Mouse (Mus musculus) megakaryocyte, adult 5-6 weeks (primary cell): ENCODE results near the gene Nek5. TPM values are rescaled to one million over a fixed set of nuclear protein-coding genes. Genes with fewer than 3 reads are reported as not detected.
"Not testable (repeated sequence)": the region's sequence is repeated elsewhere in the genome, so short reads cannot be mapped to it uniquely, and the experiment has no call there.

Experiments
- ATAC-seq: 2 replicates; pipeline ENCODE4 v1.8.0; 2016; ENCODE audit warnings: mild to moderate bottlenecking, inconsistent platforms; ENCODE audit not compliant: poor library complexity, severe bottlenecking
- total RNA-seq, 2 experiments: library from RNA; stranded (forward) in 1 of 2; stranded (reverse) in 1 of 2; fragments of 153-499, 151-499 nt in 1 of 2; fragments of 221-1000, 200-1000 nt in 1 of 2; gene quantifications; 2 replicates each; pipeline versions ENCODE4 v1.2.3 to v1.2.4; 2015 to 2017

Gene Nek5
- total RNA-seq (2015) (not detected in 2 replicates), total RNA-seq (2017) (not detected in 2 replicates)

DNA sequence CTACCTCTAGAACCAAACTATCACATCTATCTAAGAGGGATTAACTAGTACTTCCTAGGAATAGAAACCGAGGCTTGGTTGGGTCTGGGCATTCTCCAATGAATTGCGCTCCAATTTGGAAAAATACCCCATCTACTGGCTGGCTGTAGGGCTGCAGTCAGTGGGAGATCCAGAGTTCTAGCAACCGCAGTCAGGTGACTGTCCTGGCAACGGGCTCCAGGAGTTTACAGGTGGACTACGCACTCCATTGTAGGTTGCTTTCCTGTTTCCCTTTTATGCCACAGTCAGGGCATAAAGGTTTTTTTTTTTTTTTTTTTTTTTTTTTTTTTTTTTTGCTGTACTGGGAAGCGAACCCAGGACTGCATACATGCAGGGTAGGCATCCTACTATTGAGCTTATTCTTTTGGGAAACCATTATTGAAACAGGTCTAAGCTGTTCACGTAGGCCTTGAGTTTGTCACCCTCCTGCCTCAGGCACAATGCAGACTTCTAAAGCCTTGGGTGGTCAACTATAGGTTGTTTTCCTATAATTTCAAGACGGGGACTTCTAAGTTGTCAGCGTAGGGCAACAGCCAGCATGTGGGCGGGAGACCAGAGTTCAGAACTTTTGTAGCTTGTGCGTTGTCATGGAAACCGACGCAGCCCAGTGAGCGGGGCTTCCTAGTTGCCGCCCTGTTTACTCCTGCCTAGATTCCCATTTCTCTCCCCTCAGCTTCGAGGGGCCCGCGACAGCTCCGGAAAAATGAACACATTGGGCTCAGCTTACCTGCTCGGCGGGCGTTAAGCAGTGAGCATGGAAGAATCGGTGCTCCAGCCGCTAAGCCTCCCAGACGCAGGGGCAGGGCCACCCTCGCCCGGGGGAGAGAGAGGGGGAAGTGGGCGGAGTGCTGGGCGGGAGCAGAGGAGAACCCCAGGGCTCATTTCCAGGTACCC is at the start of gene Nek5:
Nek5 (minus strand) TSS at position 834 of the 933 bp plus-strand sequence.
- ATAC-seq, result peak; percentile 76

DNA sequence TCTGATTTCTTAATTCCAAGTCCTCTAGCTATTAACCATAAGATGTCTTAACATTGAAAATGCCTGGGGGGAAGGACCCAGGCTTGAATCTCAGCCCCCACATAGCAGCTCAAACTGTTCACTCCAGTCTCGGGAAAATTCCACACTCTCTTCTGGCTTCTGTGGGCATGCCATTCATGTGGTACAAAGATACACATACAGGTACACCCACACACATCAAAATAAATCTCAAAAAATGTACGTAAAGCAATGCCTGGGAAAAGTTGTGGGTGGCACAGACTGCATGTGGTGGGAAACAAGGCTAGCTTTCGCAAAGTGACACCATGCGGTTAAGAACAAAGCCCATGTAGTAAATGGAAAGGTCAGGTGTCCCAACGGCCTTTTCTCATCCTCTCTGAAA is 44.3 kb upstream of the Nek5 start:
- no peak for ATAC-seq

DNA sequence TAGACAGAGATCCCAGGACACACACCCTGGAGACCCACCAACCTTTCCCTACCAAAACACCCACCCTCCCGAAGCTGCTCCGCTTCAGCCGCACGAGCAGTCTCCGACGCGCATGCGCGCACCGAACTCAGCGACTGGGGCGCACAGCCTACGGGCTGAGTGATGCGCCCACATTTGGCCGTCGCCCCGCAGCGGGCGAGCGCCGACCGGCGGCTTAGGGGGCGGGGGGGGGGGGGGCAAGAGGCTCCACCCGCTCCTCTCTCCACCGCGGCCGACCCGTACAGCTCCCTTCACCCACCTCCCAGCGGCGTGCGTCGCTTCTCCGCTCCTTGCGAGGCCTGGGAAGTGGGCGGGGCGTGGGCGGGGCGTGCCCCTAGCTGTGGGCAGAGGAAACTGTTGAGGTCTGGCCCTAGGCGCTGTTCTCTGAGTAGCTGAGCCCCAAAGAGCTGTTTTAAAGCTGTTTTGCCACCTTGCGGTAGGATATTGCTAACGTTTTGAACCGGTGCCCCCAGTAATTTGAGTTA is 41.3 kb upstream of the Nek5 start, which contains the start of gene Nek3:
Nek3 (minus strand) TSS at position 356 of the 524 bp plus-strand sequence.
- ATAC-seq, result peak; percentile 96

DNA sequence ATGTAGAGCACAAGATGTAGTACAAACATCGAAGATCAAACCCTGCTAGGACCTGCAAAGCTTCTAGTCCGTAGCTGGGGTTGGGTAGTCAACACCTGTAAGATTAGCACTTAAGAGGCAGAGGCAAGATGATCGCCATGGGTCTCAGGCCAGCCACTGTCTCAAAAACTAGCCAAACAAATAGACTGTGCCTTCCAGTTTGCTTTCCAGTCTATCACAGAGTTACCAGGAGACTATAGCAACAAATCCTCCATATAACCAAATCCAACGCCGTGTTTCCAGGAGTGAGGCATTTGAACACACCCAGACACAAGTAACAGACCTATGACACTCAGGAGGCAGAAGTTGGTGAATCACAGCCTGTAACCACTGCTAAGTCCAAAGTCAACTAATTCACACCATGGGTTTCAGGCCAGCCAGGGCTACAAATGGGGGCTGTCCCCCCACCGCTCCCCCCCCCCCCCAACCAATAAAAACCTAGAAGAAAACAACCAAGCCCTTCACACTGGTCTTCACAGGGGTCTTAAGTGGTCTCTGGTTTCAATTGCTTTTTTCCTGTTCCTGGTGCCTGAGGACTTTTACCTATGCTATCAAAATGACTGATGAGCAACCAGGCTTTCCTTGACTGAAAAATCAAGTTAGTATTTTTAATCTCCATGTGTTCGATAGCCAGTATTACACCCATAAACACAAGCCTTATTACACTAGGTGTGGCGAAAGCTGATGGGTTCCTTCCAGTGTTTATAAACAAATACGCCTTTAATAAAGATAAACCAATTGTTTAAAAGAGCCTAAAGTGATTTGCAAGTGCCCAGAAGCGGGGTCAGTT is 40.6 kb upstream of the Nek5 start:
- ATAC-seq, result peak; percentile 15; the same call in 1 of the 2 replicates

DNA sequence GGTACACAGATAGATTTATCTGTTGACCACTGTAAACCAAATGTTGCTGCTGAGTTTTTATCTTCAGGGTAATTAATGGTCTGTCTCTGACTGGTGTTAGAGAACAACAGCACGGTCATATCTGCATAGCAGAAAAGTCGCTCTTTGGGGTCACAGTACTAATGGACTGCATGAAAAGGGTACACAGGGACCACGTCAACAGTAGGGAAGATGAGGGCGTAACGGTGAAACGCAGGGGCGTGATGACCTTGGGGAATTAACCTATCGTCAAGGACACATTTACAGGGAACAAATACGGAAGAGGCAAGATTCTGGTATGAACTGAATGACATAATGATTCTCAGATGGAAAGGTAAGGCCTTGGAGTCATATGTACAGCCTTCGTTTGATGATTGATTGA is 39.6 kb upstream of the Nek5 start:
- ATAC-seq, result no peak

DNA sequence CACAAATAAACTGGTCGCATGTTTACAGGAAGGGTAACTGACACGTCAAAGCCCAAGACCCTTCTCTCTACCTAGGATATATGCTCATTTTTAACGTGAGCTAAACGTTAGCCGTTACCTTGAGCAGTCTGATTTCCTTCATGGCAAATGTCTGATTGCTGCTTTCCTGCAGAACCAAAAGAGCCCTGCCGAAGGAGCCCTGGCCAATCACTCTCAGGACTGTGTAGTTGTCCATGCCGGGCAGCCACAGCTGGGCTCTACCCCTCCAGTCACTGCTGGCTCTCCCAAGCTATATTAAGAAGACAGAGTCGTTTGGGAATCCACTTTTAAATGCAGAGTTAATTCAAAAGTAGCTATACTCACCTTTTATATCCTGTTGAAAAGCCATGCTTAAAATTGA is 37.4 kb upstream of the Nek5 start:
- ATAC-seq, result no peak

DNA sequence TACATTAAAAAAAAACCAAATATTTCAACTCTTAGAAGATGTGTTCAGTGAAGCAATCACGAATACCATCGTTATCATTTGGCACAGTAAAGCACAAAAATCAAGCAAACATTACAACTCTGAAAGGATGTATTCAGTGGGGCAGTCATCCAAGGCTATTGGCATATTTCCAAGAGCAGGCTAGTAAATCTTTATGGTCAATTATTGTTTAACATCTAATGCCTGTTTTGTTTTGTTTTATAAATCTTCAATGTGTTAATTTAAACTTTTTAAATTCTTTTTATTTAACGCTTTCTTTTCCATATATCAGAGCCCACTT is 25.5 kb upstream of the Nek5 start:
- ATAC-seq, result no peak

DNA sequence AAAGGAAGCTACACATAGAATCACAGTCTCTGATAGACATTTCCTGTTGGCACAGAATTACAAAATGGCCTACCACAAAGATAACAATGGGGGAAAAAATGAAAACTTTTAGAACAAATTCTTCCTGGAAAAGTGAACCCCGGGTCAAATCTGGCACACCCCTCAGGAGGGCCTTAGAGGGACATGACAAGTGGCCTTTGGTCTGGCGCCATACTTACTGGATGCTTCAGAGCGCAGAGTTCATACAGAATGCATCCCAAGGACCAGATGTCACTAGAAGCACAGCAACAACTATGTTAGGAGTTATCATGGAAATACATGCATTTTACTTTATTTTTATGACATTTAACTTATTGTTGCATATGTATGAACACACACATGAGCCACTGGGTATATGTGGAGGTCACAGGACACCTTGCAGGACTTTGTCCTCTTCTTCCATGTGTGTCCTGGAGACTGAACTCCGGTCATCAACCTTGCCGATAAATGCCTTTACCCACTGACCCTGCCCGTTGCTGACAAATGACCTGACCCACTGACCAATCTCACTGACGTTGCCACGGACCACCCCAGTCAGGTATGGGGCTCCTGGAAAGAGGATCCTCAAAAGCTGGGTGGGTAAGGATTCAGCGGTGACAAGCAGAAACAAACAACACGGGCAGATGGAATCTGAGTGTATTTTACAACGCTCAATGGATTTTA is 24.9 kb upstream of the Nek5 start:
- ATAC-seq, result no peak

DNA sequence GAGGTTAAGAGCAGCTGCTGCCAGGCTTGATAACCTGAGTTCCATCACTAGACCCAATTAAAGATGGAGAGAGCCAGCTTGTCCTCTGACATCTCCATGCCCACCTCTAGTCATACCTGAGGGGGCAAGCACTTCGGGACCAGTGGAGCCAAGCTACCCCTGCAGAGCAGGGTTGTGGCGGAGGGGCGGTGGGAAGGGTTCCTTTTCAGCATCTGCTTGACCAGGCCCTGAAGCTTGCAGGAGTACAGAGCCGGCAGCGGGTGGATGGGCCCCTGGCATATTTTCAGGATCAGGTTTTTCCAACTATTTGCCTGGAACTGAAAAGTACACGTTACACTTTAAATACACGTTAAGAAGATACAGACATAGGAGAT is 23.5 kb upstream of the Nek5 start:
- ATAC-seq, result no peak

DNA sequence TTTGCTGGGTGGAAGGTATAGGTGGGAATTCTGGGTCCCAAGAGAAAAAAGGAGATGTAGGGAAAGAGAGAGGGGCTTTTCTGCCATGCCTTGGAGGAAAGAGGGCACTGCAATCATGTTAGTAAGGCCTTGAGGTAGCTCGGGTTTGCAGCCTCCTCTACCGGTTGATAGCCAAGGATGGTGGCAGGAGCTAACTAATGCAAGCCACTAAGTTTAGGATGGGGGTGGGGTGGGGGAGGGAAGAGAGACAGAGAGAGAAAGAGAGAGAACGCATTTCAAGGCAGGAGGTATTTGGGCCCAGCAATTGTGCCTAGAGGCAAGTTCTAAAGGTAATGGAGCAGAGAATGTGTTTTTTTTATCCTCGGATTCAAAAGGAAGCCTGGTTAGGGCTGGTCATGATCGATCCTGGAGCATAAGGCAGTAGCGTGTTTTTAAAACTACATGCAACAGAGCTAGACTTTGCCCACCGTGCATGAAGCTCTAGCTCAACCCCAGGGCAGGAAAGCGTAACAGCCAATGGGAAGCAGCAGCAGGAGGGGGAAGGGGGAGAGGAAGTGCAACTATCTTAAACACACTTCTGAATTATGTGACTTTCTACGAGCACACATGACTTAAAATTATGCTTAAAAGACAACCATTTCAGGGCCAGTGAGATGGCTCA is 23.0 kb upstream of the Nek5 start:
- no peak for ATAC-seq

DNA sequence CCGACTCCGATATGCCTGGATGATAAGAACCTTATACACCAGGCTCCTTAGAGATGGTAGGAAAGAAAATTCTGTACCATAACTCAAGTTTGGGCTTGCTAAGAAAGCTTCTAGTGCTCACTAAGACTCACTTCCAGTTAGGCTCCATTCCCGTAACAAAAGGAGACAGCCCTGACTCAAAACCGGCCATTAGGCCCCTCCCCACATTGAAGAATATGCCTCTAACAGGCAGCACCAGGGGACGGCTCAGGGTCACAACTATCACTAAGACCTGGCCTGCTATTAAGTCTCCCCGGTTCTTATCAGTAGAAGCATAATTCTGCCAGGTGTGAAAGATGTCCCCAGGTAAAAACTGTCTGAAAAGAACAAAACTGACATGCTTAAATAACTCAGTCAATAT is 21.0 kb upstream of the Nek5 start:
- no peak for ATAC-seq

DNA sequence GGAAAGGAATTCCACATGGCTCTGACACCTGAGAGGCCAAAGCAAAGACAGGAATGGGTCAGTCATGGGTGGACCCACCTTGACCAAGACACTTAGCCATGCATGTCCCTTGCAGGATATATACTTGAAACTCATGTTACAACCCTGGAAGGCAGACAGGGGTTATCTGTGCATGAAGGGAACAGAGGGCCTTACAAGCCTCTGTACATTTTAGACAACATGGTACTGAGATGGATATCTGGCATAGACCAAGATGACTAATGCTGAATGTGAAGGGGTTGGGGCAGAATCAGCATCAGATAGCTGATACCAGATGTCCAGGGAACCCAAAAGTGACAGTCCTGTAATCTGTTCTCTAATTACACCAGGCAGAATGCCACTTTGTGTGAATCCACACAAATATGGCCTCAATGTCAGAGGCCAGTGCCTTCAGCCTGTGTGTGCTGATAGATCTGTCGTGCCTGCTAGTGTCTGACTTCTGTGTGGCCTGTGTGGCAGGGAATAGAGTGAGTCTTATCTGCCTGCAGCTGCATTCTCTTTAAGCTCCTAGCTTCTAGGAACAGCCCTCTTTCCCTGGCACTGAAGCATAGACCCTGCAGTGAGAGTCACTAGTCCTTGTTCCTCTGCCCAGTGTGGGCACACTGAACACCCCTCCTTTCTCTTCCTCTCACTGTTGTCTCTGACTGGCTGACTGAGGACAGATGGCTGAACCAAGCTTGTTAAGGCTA is 19.1 kb upstream of the Nek5 start:
- no peak for ATAC-seq

DNA sequence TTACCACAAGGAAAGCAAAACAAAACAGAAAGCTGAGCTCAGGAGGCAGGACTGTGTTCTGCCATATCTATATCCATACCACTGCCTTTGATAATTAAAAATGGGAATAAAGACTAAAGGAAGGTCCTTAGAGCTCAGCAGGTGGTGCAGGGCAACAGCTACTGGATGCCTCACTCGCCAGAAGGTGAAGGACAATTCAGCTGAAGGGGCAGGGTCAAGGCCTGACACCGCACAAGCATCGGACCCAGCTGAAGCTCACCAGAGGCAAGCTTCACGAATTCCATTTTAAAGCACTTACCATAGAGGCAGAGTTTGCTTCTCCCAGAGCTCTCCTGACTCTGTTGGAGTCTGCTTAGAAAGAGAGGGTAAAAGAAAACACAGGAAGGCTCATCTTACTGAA is 17.7 kb upstream of the Nek5 start:
- no peak for ATAC-seq

DNA sequence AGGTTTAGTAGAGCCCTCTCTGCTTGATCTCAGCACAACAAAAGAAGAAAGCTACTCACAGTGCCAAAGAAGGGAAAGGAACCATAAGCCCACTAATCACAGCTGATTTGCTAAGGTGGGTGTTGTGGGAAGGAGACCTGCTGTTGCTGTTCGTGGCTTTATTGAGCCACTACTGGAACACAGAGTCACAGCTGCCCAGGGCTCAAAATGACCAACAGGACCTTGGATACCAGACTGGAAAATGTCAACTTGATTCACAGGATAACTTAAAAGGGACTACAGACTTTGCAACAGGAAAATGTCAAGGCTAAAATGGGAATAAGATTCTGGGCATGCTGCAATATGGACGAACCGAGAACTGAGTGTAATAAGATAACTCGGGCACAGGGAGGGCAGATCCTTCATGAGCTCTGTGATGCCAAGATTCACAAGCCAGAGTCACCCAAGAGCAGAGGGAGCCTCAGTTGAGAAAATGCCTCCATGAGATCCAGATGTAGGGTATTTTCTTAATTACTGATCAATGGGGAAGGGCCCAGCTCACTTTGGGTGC is 17.1 kb upstream of the Nek5 start:
- no peak for ATAC-seq

DNA sequence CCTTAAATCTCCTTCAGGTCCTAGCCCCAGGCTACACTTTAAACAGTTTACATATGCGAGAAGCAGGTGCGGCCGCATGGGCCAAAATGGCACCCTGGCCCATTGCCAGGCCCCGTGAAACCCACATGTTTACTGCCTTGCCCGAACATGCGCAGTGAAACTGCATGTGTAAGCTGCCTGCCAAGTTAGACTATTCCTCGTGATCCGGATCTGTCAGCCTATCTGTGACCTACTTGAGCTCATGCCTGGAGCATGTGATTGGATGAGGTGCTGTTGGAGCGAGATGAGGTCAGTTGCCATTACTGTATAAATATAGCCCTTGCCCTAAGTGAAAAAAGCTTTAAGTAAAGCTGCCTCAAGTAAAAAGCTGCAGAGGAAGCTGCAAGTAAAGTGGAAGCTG is 11.6 kb upstream of the Nek5 start:
- ATAC-seq, result not testable (repeated sequence)

DNA sequence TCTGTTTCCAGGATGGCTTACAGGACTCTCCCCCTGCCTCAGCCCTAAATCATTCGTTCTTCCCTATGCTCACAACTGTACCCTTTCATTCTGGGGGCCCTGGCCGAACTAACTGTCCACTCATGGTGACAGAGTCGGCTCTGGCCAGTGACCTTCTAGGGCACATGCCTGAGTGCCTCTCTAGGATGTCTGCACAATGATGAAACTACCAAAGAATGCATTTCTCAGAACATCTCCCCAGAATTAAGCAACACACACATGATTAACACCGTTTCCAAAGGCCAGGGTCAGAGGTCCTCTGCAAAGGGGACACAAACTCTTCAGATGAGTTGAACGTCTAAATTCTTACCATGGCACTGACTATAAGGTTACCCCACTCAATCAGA is 9.9 kb upstream of the Nek5 start:
- ATAC-seq, result no peak

DNA sequence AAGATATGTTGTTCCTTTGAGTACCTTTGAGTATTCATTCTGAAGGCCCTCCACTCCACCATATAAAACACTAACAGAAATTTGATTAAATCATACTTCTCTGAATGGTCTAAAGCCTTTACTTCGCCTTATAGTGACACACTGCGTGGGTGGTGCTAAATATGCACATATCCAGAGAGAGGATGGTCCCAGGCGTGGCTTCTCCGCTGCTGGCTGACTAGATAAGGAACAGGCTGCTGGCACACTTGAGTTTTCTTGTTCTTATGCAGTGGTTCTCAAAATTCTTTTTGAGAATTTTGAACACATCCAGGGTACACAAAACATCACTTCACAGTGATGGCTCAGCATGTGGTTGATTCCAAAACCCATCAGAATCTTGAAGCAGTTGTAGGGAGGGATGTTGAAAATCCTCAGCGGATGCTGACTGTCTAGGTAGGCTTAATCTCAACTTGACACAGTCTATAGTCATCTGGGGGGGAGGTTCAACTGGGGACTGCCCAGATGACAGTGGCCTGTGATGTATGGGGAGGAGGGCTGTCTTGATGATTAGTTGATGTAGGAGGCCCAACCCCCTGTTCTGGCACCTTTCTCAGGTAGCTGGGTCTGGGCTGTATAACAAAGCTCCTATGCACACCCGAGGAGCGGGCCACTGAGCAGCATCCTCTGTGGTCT is 9.4 kb upstream of the Nek5 start:
- no peak for ATAC-seq

DNA sequence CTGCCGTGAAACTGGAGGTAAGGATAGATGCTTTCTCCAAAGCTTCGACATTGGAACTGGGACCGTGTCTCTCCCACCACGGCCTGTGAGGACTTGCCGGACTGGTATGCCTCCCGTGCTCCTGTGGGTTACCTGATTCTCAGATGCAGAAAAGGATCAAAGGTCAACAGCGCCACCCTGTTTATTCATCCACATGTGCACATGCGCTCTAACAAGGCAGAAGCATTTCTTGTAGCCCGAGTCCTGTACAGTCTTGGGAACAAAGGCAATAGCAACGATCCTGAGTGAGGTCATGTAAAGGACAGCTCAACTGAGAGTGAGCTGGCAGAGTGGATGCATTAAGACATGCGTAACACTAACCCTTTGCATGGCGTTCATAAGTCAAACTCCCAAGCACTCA is 7.2 kb upstream of the Nek5 start:
- ATAC-seq, result no peak

DNA sequence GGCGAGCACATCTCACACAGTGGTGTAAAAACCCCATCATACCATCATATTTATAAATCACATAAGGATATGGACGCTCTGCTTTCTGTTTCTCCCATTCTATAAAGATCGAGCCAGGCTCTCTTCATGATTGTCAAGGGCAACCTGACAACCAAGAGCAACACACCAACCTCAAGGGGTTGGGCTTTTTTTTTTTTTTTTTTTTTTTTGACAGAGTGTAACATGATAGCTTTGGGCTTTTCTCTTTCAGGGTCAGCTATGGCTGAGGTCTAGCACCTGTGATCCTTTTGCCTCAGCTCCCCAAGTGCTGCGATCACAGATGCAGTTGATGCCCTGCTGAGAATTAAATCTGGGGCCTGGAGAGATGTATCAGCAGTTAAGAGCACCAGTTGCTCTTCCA is 17.8 kb downstream of the Nek5 start:
- no peak for ATAC-seq
